Mouse (Mus musculus): Measurements from ENCODE around the gene Vmn1r168. TPM values are rescaled to one million over a fixed set of nuclear protein-coding genes. Genes with fewer than 3 reads are reported as not detected.
"Not testable (repeated sequence)": the region's sequence is repeated elsewhere in the genome, so short reads cannot be mapped to it uniquely, and the experiment has no call there.

Gene Vmn1r168
- not detected for total RNA-seq (2021)
- long read RNA-seq, experiment 1: 0 reads
- long read RNA-seq, experiment 2: 0 reads

DNA sequence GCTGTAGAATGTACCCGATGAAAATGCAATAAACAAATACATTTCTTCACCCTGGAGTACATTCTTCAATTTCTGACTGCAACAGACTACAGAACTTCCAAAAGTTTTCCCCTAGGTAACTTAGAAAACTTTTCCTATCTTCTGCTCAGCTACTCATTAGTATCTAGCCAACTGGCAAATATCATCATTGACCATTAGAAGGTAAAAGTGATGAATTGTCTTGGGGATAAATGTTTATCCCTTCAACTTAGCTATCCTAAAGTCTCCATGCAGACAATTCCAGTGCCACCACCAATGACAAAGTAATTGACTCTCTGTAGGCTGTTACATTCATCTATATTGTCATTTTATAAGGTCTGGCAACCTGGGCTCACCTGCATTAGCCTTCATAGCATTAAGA, at the start of gene Vmn1r168:
TSS of gene Vmn1r168 (plus strand) at position 301 of the 400 bp plus-strand sequence.
- intact Hi-C loops (cut with DNase I); DNase-seq: not testable (repeated sequence)

DNA sequence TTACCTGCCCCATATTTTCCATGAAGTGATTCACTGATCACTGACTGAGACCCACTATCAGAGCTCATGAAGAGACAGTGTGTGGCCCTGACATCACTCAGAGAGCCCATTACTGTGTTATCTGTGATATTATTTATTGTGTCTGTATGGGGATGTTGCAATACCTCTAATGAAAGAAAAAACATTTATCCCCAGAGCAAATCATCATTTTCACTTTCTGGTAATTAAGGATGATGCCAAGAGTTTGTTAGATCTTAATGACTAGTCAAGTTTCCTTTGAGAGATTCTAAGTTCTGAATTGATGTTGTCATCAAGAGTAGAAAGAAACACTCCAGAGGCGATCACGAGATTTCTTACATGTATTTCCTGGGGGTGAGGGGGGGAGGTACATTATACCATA, 32.4 kb upstream of the Vmn1r168 start, which contains the start of gene Vmn1r167:
TSS of gene Vmn1r167 (minus strand) at position 101 of the 400 bp plus-strand sequence.
- DNase-seq; intact Hi-C loops (cut with DNase I): not testable (repeated sequence)

- intact Hi-C loops (cut with DNase I): not testable (repeated sequence)
Observed at GRCm38 (mm10) chr7:23575226-23575625, 35.7 kb downstream of the Vmn1r168 start, which contains the start of gene Vmn1r169. Vmn1r169 (plus strand) TSS chr7:23575526.

More at GRCm38 (mm10) chr7:23575226-23575625, 35.7 kb downstream of the Vmn1r168 start, which contains the start of gene Vmn1r169:
- DNase-seq: not testable (repeated sequence)

Other genes starting within 250 kb of the Vmn1r168 start
- not detected for gene Nlrp4e, start 238.5 kb upstream of the Vmn1r168 start, total RNA-seq (2021)
- gene Nlrp5, start 153.8 kb upstream of the Vmn1r168 start, total RNA-seq (2021): under 1 TPM in 1 of 2 experiments, not detected in 1; 0.12 TPM
- gene Vmn1r167, start 32.5 kb upstream of the Vmn1r168 start, total RNA-seq (2021): not detected
- not detected for gene Vmn1r169, start 35.8 kb downstream of the Vmn1r168 start, total RNA-seq (2021)
- not detected for gene Vmn1r170, start 66.4 kb downstream of the Vmn1r168 start, total RNA-seq (2021)
- gene Vmn1r171, start 91.0 kb downstream of the Vmn1r168 start, total RNA-seq (2021): not detected
- not detected for gene Vmn1r172, start 118.6 kb downstream of the Vmn1r168 start, total RNA-seq (2021)
- gene Vmn1r173, start 161.0 kb downstream of the Vmn1r168 start, total RNA-seq (2021): not detected
- not detected for gene Vmn1r174, start 212.5 kb downstream of the Vmn1r168 start, total RNA-seq (2021)

All from heart, postnatal 14 days (tissue).